Mouse (Mus musculus): ENCODE measurements around the gene Clmp.

- TF ChIP-seq CTCF (IDR thresholded peaks at IDR 0.05; ENCODE audit: borderline replicate concordance, extremely low read depth, insufficient read depth, insufficient read length) (no peak), POLR2A (IDR thresholded peaks at IDR 0.05; ENCODE audit: borderline replicate concordance, extremely low read depth, insufficient read depth, insufficient read length, poor library complexity, severe bottlenecking) (no peak)
These were observed 58.5 kb downstream of the Clmp start for GRCm38 (mm10) chr9:40744233-40744632.

Data from brain, embryonic 14.5 days (tissue).